Mouse (Mus musculus) liver, postnatal 0 days (tissue): ENCODE measurements around the gene Sgce.

ENCODE experiments used
- CTCF ChIP-seq: sonication (generic); IDR thresholded peaks from 2 replicates; pipeline ENCODE4 v1.5.1; 2016; ENCODE audit warnings: antibody characterized with exemption, low read depth
- EP300 ChIP-seq: IDR thresholded peaks from 2 replicates; pipeline ENCODE4 v1.6.1; 2016; ENCODE audit warnings: antibody characterized with exemption, low read depth, mild to moderate bottlenecking

DNA sequence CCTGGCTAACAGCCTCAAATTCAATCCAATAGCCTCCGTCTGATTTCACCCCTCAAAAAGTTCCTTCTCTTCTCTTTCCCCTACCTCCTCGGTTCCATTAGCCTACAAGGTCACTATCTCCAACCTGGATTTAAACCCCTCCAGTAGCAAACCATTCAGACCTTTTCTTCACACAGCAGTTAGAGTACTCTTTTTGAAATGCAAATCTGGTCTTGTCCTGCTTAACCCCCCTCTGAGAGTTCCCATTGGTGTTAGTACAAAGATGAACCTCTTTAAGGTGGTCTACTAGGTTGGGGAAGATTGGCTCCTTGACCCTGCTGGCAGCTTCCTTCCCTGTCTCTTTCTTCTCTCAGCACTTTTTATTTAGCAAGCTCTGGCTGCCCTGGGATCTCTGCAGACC lies 8.3 kb downstream of the Sgce start:
- TF ChIP-seq CTCF (no peak), EP300 (no peak)
